ENCODE assay signal across 8 mouse cellular contexts in the genomic region with DNA sequence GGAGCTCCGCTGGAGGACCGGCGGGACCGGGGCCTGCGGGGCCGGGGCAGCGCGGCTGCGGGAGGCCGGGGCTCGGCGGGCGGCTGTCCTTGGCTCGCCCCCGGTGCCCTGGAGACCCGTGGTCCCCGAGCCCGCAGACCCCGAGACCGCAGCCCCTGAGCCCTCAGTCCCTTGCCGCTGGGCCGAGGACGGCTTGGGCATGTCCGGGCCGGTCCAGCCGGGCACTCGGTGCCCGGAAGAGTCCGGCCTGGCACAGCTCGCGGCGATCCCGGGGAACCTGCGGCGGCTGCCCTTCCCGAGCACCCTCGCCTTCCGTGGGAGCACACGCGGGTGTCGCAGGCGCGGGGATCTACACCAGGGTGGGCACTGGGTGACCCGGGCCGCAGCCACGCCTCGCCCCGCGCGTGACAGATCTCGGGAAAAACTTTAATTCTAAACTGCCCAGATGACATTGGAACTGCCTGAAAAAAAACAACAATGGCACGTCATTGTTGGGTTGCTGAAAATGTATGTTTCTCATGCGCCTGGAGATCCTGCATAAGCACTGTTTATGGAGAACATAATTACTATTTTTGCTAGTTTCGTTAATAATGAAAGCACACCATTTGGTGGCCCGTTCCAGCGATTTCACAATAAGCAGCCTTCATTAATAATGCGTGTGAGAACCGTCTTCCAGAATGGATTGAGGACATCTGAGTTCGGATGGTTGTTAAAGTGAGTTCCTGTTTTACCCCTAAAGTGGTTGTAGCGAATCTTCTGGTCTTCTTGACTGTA. TPM values are rescaled to one million over a fixed set of nuclear protein-coding genes. Genes with fewer than 3 reads are reported as not detected.
A peak's percentile ranks its signal among the peaks of the same experiment; 100 is the strongest.
DNase-seq lines count a peak whose midpoint lies in the region; ATAC-seq and TF ChIP-seq lines count a peak whose summit lies in the region.

No protein-coding gene starts in this region.

- under 1% methylated on average over 57 of the region's 60 CpGs for WGBS in stomach, embryonic 16.5 days

- peak overlapping the region; percentile 89 for H3K4me3 ChIP-seq in E14TG2a.4 (replicated peaks; ENCODE audit: low read length)
- peak overlapping the region; percentile 86 for H3K4me3 ChIP-seq in stomach, embryonic 16.5 days (replicated peaks; ENCODE audit: low read length)

- H3K4me1 ChIP-seq in E14TG2a.4 (replicated peaks; ENCODE audit: low read depth, low read length) = peaks cover 22% of the 10 kb centered on the region
- peaks cover 12% of the 10 kb centered on the region for H3K4me1 ChIP-seq in stomach, embryonic 16.5 days (ENCODE audit: control insufficient read depth, insufficient read depth, low read length)

- TF ChIP-seq CTCF in E14TG2a.4 (conservative IDR thresholded peaks at IDR 0.05; ENCODE audit: low read length) = no peak

- peak overlapping the region; percentile 69 for H3K27ac ChIP-seq in stomach, embryonic 16.5 days (ENCODE audit: low read length)

- DNase-seq in 416B (ENCODE audit: low read depth) = peak; percentile 69
- peak; percentile 38 to 46 for DNase-seq in cerebellum, postnatal 14 days
- peak; percentile 23 to 47 for DNase-seq in gastrocnemius, postnatal 4 days (ENCODE audit: low spot score in 2 of 2)
- DNase-seq in kidney, postnatal 14 days = peak; percentile 48
- DNase-seq in thymus, postnatal 25 days = no peak

- H3K36me3 ChIP-seq in E14TG2a.4 (ENCODE audit: insufficient read depth, low read length) = no peaks in the 10 kb centered on the region
- H3K36me3 ChIP-seq in stomach, embryonic 16.5 days (ENCODE audit: control insufficient read depth, insufficient read depth, low read length) = no peaks in the 10 kb centered on the region

- peak; percentile 23 for ATAC-seq in megakaryocyte, adult 5-6 weeks (ENCODE audit: poor library complexity, severe bottlenecking)
- peak; percentile 54 for ATAC-seq in stomach, embryonic 16.5 days (ENCODE audit: insufficient read depth, low FRiP score)

- H3K4me2 ChIP-seq in stomach, embryonic 16.5 days (ENCODE audit: low read depth, low read length) = peak overlapping the region; percentile 65

- H3K9me3 ChIP-seq in E14TG2a.4 (ENCODE audit: low read length) = no peaks in the 10 kb centered on the region
- no peaks in the 10 kb centered on the region for H3K9me3 ChIP-seq in stomach, embryonic 16.5 days (replicated peaks; ENCODE audit: control insufficient read depth, low read length)

- H3K9ac ChIP-seq in stomach, embryonic 16.5 days (ENCODE audit: low read length) = peak overlapping the region; percentile 98

- peaks cover 48% of the 10 kb centered on the region for H3K27me3 ChIP-seq in E14TG2a.4 (ENCODE audit: insufficient read depth, low read length)
- no peaks in the 10 kb centered on the region for H3K27me3 ChIP-seq in stomach, embryonic 16.5 days (ENCODE audit: control insufficient read depth, insufficient read depth, low read length)

RNA-seq across cellular contexts. Expression of gene Map3k20, which starts 0.6 kb away (rescaled TPM):
- total RNA-seq in gastrocnemius, postnatal 4 days (2021) = 100 to 1,000 TPM; 202 to 229 TPM
- 43.8 and 47.9 TPM in 2 replicates for total RNA-seq in megakaryocyte, adult 5-6 weeks (2015)
- total RNA-seq in megakaryocyte, adult 5-6 weeks (2017) = 34.8 and 40.2 TPM in 2 replicates
- polyA plus RNA-seq in stomach, embryonic 16.5 days (2015; fragmentation: Nextera tagmentation; extraction: Ambion mirVana) = 24.6 and 25.0 TPM in 2 replicates

Comparison
In these comparisons a context has a peak if more than half of its experiments do, and no peak if none do; other contexts are left out.
1. RNA of gene Map3k20, which starts 0.6 kb away (total RNA-seq): 202 to 229 TPM in gastrocnemius, postnatal 4 days; 34.8 to 47.9 TPM in megakaryocyte, adult 5-6 weeks; every median in the first group is over 4 times any median in the second.